8 mouse cellular contexts compared by ENCODE assay signal in the genomic region with DNA sequence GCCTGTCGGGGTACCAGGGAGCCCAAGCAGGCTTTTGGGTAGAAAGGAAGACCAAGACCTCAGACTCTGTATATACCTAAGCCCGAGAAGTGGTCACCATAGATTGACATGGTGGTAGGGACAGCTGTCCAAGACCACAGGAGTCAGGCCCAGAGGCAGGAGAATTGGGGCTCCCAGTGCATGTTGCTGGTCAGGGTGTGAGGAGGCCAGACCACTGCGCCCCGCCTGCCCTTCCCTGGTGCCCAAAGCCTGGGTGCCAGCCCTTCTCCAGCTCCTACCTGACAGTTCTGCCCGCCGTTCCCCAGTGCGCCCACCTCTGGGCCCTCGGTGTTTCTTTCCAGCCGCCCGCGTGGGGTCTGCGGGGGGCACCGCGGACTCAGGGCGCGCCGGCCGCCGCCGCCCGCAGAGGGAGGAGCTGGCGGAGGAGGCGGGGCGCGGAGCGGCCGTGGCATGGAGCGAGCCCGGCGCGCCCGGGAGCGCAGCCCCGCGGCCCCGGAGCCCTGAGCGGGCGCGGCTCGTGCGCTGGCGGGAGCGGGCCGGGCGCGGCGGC. TPM values are rescaled to one million over a fixed set of nuclear protein-coding genes. Genes with fewer than 3 reads are reported as not detected.
DNase-seq lines count a peak whose midpoint lies in the region; ATAC-seq and TF ChIP-seq lines count a peak whose summit lies in the region.

No protein-coding gene starts in this region.

- H3K27me3 ChIP-seq in kidney, postnatal 0 days (ENCODE audit: insufficient read depth, low read length): peaks cover 14% of the 10 kb centered on the region; the same call in 1 of the 2 replicates
- peaks cover 21% of the 10 kb centered on the region for H3K27me3 ChIP-seq in hindbrain, embryonic 14.5 days (ENCODE audit: control insufficient read depth, insufficient read depth, low read length)
- no peaks in the 10 kb centered on the region for H3K27me3 ChIP-seq in midbrain, postnatal 0 days (ENCODE audit: insufficient read depth, low read length)

- peaks cover 4% of the 10 kb centered on the region; the same call in 1 of the 2 replicates for H3K4me1 ChIP-seq in kidney, postnatal 0 days (replicated peaks; ENCODE audit: insufficient read depth, low read length)
- peaks cover 3% of the 10 kb centered on the region; the same call in 1 of the 2 replicates for H3K4me1 ChIP-seq in cortical plate, adult 2 months (ENCODE audit: control insufficient read depth, insufficient read depth, low read length)
- H3K4me1 ChIP-seq in hindbrain, embryonic 14.5 days (replicated peaks; ENCODE audit: control insufficient read depth, insufficient read depth, low read length): peaks cover 10% of the 10 kb centered on the region; the same call in 1 of the 2 replicates
- 0 out of 2 replicates have a peak, but pooled peaks cover 3% of the 10 kb centered on the region for H3K4me1 ChIP-seq in midbrain, postnatal 0 days (ENCODE audit: insufficient read depth, low read length)

- peak overlapping the region; percentile 94 for H3K4me2 ChIP-seq in kidney, postnatal 0 days (ENCODE audit: low read length)
- H3K4me2 ChIP-seq in hindbrain, embryonic 14.5 days (replicated peaks): peak overlapping the region; percentile 98
- H3K4me2 ChIP-seq in midbrain, postnatal 0 days (ENCODE audit: low read depth, low read length, poor library complexity, severe bottlenecking): peak overlapping the region; percentile 95

- H3K27ac ChIP-seq in kidney, postnatal 0 days: no peak overlapping the region
- no peak overlapping the region for H3K27ac ChIP-seq in cortical plate, adult 2 months (ENCODE audit: insufficient read depth, low read length)
- no peak overlapping the region for H3K27ac ChIP-seq in hindbrain, embryonic 14.5 days
- H3K27ac ChIP-seq in midbrain, postnatal 0 days (ENCODE audit: low read depth, low read length): no peak overlapping the region

- 19% methylated on average over 29 of the region's 47 CpGs for WGBS in kidney, postnatal 0 days
- 21% methylated on average over 11 of the region's 47 CpGs for WGBS in hindbrain, embryonic 14.5 days
- 14% methylated on average over 35 of the region's 47 CpGs for WGBS in midbrain, postnatal 0 days

- peak overlapping the region; percentile 51 for H3K9ac ChIP-seq in kidney, postnatal 0 days (ENCODE audit: low read depth, low read length)
- peak overlapping the region; percentile 68 for H3K9ac ChIP-seq in hindbrain, embryonic 14.5 days
- H3K9ac ChIP-seq in midbrain, postnatal 0 days (replicated peaks; ENCODE audit: low read length, poor library complexity, severe bottlenecking): peak overlapping the region; percentile 78

- no peaks in the 10 kb centered on the region for H3K9me3 ChIP-seq in kidney, postnatal 0 days (replicated peaks; ENCODE audit: low read length)
- no peaks in the 10 kb centered on the region for H3K9me3 ChIP-seq in hindbrain, embryonic 14.5 days (ENCODE audit: control insufficient read depth, low read length)
- H3K9me3 ChIP-seq in midbrain, postnatal 0 days (ENCODE audit: low read length): no peaks in the 10 kb centered on the region

- TF ChIP-seq POLR2A in cortical plate, adult 2 months (IDR thresholded peaks at IDR 0.05; ENCODE audit: extremely low read depth, insufficient read depth, low read length): no peak

- DNase-seq in kidney, postnatal 0 days (ENCODE audit: low spot score): no peak
- no peak for DNase-seq in kidney, adult 9 months
- DNase-seq in hindbrain, embryonic 14.5 days (ENCODE audit: low spot score): no peak
- peak; percentile 41 for DNase-seq in midbrain, postnatal 0 days (ENCODE audit: low spot score)
- no peak for DNase-seq in urinary bladder, postnatal 36 days (ENCODE audit: low spot score in 2 of 2)
- no peak for DNase-seq in gastrocnemius, postnatal 4 days (ENCODE audit: low spot score in 2 of 2)
- DNase-seq in right cerebral cortex, postnatal 25 days: no peak

- H3K36me3 ChIP-seq in kidney, postnatal 0 days (ENCODE audit: insufficient read depth, low read length): no peaks in the 10 kb centered on the region
- H3K36me3 ChIP-seq in hindbrain, embryonic 14.5 days (replicated peaks; ENCODE audit: control insufficient read depth, insufficient read depth): peaks cover 12% of the 10 kb centered on the region
- peaks cover 23% of the 10 kb centered on the region for H3K36me3 ChIP-seq in midbrain, postnatal 0 days (ENCODE audit: insufficient read depth, low read length)

- peak overlapping the region; percentile 41 for H3K4me3 ChIP-seq in kidney, postnatal 0 days (replicated peaks; ENCODE audit: low read depth, low read length)
- H3K4me3 ChIP-seq in cortical plate, adult 2 months (ENCODE audit: insufficient read depth, low read length): peak overlapping the region; percentile 50
- peak overlapping the region; percentile 46 for H3K4me3 ChIP-seq in hindbrain, embryonic 14.5 days (replicated peaks; ENCODE audit: low read length)
- peak overlapping the region; percentile 78 for H3K4me3 ChIP-seq in midbrain, postnatal 0 days (ENCODE audit: low read depth, low read length)

- no peak for TF ChIP-seq CTCF in kidney, postnatal 0 days (IDR thresholded peaks at IDR 0.05; ENCODE audit: low read depth)
- no peak for TF ChIP-seq CTCF in cortical plate, adult 2 months (IDR thresholded peaks at IDR 0.05; ENCODE audit: extremely low read depth, insufficient read depth, low read length)
- TF ChIP-seq CTCF in midbrain, postnatal 0 days (IDR thresholded peaks at IDR 0.05): no peak

- no peak for ATAC-seq in kidney, postnatal 0 days (replicated peaks; ENCODE audit: low FRiP score, low read depth)
- peak; percentile 41; the same call in 1 of the 2 replicates for ATAC-seq in hindbrain, embryonic 14.5 days (ENCODE audit: low FRiP score)
- peak; percentile 53; the same call in 1 of the 2 replicates for ATAC-seq in midbrain, postnatal 0 days (ENCODE audit: low FRiP score)

RNA-seq across cellular contexts. Expression of gene Shank3, which starts 23.9 kb away (rescaled TPM):
- 1.0 and 1.2 TPM in 2 replicates for polyA plus RNA-seq in kidney, postnatal 0 days (2015; fragmentation: Nextera tagmentation; extraction: Ambion mirVana)
- polyA plus RNA-seq in cortical plate, adult 2 months (2012; rRNA removed): 98.8 and 99.7 TPM in 2 replicates
- 8.6 and 9.6 TPM in 2 replicates for polyA plus RNA-seq in hindbrain, embryonic 14.5 days (2014; fragmentation: Nextera tagmentation; extraction: Ambion mirVana)
- 61.5 and 63.2 TPM in 2 replicates for total RNA-seq in midbrain, postnatal 0 days (2014; rRNA removed)
- polyA plus RNA-seq in midbrain, postnatal 0 days (2015; fragmentation: Nextera tagmentation; extraction: Ambion mirVana): 8.1 and 12.6 TPM in 2 replicates
- total RNA-seq in gastrocnemius, postnatal 4 days (2021): 10 to 100 TPM; 30.4 to 35.7 TPM

RNA-seq across cellular contexts. Expression of gene Acr, which starts 44.8 kb away (rescaled TPM):
- not detected in 2 replicates for polyA plus RNA-seq in kidney, postnatal 0 days (2015; fragmentation: Nextera tagmentation; extraction: Ambion mirVana)
- 3.2 and 4.4 TPM in 2 replicates for polyA plus RNA-seq in cortical plate, adult 2 months (2012; rRNA removed)
- 1.0 and 1.8 TPM in 2 replicates for polyA plus RNA-seq in hindbrain, embryonic 14.5 days (2014; fragmentation: Nextera tagmentation; extraction: Ambion mirVana)
- total RNA-seq in midbrain, postnatal 0 days (2014; rRNA removed): 1.7 and 3.5 TPM in 2 replicates
- 2.0 and 3.1 TPM in 2 replicates for polyA plus RNA-seq in midbrain, postnatal 0 days (2015; fragmentation: Nextera tagmentation; extraction: Ambion mirVana)
- total RNA-seq in gastrocnemius, postnatal 4 days (2021): under 1 TPM; 0.49 to 0.54 TPM

RNA-seq across cellular contexts. Expression of gene Arsa, which starts 46.1 kb away (rescaled TPM):
- polyA plus RNA-seq in kidney, postnatal 0 days (2015; fragmentation: Nextera tagmentation; extraction: Ambion mirVana): 13.0 and 13.9 TPM in 2 replicates
- polyA plus RNA-seq in cortical plate, adult 2 months (2012; rRNA removed): 39.9 and 40.2 TPM in 2 replicates
- polyA plus RNA-seq in hindbrain, embryonic 14.5 days (2014; fragmentation: Nextera tagmentation; extraction: Ambion mirVana): 20.7 and 22.3 TPM in 2 replicates
- 31.0 and 34.0 TPM in 2 replicates for total RNA-seq in midbrain, postnatal 0 days (2014; rRNA removed)
- polyA plus RNA-seq in midbrain, postnatal 0 days (2015; fragmentation: Nextera tagmentation; extraction: Ambion mirVana): 32.4 and 37.1 TPM in 2 replicates
- total RNA-seq in gastrocnemius, postnatal 4 days (2021): 10 to 100 TPM; 13.6 to 15.2 TPM
